Mouse (Mus musculus) intestine, embryonic 14.5 days (tissue): Measurements from ENCODE around the gene Scaf4. TPM values are rescaled to one million over a fixed set of nuclear protein-coding genes. Genes with fewer than 3 reads are reported as not detected.

Experiments used
- ATAC-seq: fragments of 200-750 bp; cut with Nextera tagmentation; replicated peaks from 2 replicates; pipeline ENCODE4 v1.8.0; 2017; ENCODE audit warnings: low read depth, moderate number of reproducible peaks, moderate TSS enrichment, moderate library complexity; ENCODE audit not compliant: low FRiP score, low TSS enrichment
- DNase-seq: peaks from one replicate; pipeline ENCODE4 v3.0.0-alpha.2; 2018; ENCODE audit warnings: low spot score
- H3K27ac ChIP-seq: fragments of 300-500 bp; sonication (generic); 2 replicates; pipeline ENCODE4 v1.5.1; 2014; ENCODE audit warnings: low read depth, mild to moderate bottlenecking, control low read depth
- H3K27me3 ChIP-seq: fragments of 300-500 bp; sonication (generic); replicated peaks from 2 replicates; pipeline ENCODE4 v1.6.1; 2014; ENCODE audit warnings: low read length, control low read depth; ENCODE audit not compliant: control insufficient read depth, insufficient read depth
- H3K36me3 ChIP-seq: fragments of 300-500 bp; sonication (generic); 2 replicates; pipeline ENCODE4 v1.6.1; 2014; ENCODE audit warnings: low read length, control low read depth; ENCODE audit not compliant: control insufficient read depth, insufficient read depth
- H3K4me1 ChIP-seq: fragments of 300-500 bp; sonication (generic); replicated peaks from 2 replicates; pipeline ENCODE4 v1.6.1; 2014; ENCODE audit warnings: low read length, control low read depth, mixed read lengths; ENCODE audit not compliant: control insufficient read depth, insufficient read depth
- H3K4me2 ChIP-seq: fragments of 300-500 bp; sonication (generic); 2 replicates; pipeline ENCODE4 v1.6.1; 2014; ENCODE audit warnings: low read length
- H3K4me3 ChIP-seq: fragments of 300-500 bp; sonication (generic); 2 replicates; pipeline ENCODE4 v1.5.1; 2014; ENCODE audit warnings: low read depth, low read length, control low read depth, mixed read lengths
- H3K9ac ChIP-seq: fragments of 300-500 bp; sonication (generic); 2 replicates; pipeline ENCODE4 v1.6.1; 2014; ENCODE audit warnings: mild to moderate bottlenecking, low read length
- H3K9me3 ChIP-seq: fragments of 300-500 bp; sonication (generic); 2 replicates; pipeline ENCODE4 v1.6.1; 2016; ENCODE audit warnings: low read length, control low read depth; ENCODE audit not compliant: control insufficient read depth
- WGBS: fragments of 180-500 bp; shearing (Covaris S2); extraction: QIAGEN DNeasy Blood & Tissue Kit; methylation state at CpG from one replicate; pipeline ENCODE4 v1.1.7; 2014; 5-methylcytosine and 5-hydroxymethylcytosine counted together
- polyA plus RNA-seq: library from polyadenylated mRNA; unstranded; fragments of >200 nt; fragmentation: Nextera tagmentation; extraction: Ambion mirVana; gene quantifications from 2 replicates; pipeline ENCODE4 v1.2.1, GENCODE M21; 2014

Gene Scaf4
- polyA plus RNA-seq, 1 experiment from 2014 or later: 27.9 TPM

- H3K4me2 ChIP-seq: no peak overlapping the region
- 80% methylated on average over 6 of the region's 6 CpGs for WGBS
- no peak overlapping the region for H3K4me3 ChIP-seq
- H3K36me3 ChIP-seq: no peaks in the 10 kb centered on the region
- no peak overlapping the region for H3K27ac ChIP-seq
- no peaks in the 10 kb centered on the region for H3K27me3 ChIP-seq
- ATAC-seq (no peak), DNase-seq (no peak)
- H3K9ac ChIP-seq: no peak overlapping the region
- H3K9me3 ChIP-seq: no peaks in the 10 kb centered on the region
- no peaks in the 10 kb centered on the region for H3K4me1 ChIP-seq
Measured at GRCm38 (mm10) chr16:90180975-90181374, 103.3 kb downstream of the Scaf4 start.

- Histone ChIP-seq H3K9ac (no peak overlapping the region), H3K4me3 (no peak overlapping the region), H3K9me3 (no peaks in the 10 kb centered on the region), H3K27me3 (no peaks in the 10 kb centered on the region), H3K4me2 (no peak overlapping the region), H3K36me3 (no peaks in the 10 kb centered on the region), H3K27ac (no peak overlapping the region), H3K4me1 (no peaks in the 10 kb centered on the region)
- DNase-seq (no peak), ATAC-seq (no peak)
- WGBS: 92% methylated on average over 5 of the region's 5 CpGs
Measured at GRCm38 (mm10) chr16:90179892-90180291, 104.4 kb downstream of the Scaf4 start.

GRCm38 (mm10) chr16:90178404-90178803 is 105.9 kb downstream of the Scaf4 start:
- Histone ChIP-seq H3K36me3 (no peaks in the 10 kb centered on the region), H3K9ac (no peak overlapping the region), H3K4me2 (no peak overlapping the region), H3K4me3 (no peak overlapping the region), H3K4me1 (no peaks in the 10 kb centered on the region), H3K27me3 (no peaks in the 10 kb centered on the region), H3K27ac (no peak overlapping the region), H3K9me3 (no peaks in the 10 kb centered on the region)
- ATAC-seq (no peak), DNase-seq (no peak)
- 92% methylated on average over 3 of the region's 3 CpGs for WGBS

GRCm38 (mm10) chr16:90177425-90177824 is 106.9 kb downstream of the Scaf4 start:
- Histone ChIP-seq H3K9ac (no peak overlapping the region), H3K36me3 (no peaks in the 10 kb centered on the region), H3K4me2 (no peak overlapping the region), H3K27me3 (no peaks in the 10 kb centered on the region), H3K27ac (no peak overlapping the region), H3K4me1 (no peaks in the 10 kb centered on the region), H3K9me3 (no peaks in the 10 kb centered on the region), H3K4me3 (no peak overlapping the region)
- DNase-seq (no peak), ATAC-seq (no peak)
- 70% methylated on average over 8 of the region's 8 CpGs for WGBS

GRCm38 (mm10) chr16:90176472-90176871 is 107.8 kb downstream of the Scaf4 start:
- H3K9me3 ChIP-seq: no peaks in the 10 kb centered on the region
- H3K4me1 ChIP-seq: no peaks in the 10 kb centered on the region
- H3K27ac ChIP-seq: no peak overlapping the region
- no peak for ATAC-seq
- no peak overlapping the region for H3K9ac ChIP-seq
- H3K36me3 ChIP-seq: no peaks in the 10 kb centered on the region
- no peak overlapping the region for H3K4me3 ChIP-seq
- WGBS: 60% methylated on average over 10 of the region's 10 CpGs
- no peaks in the 10 kb centered on the region for H3K27me3 ChIP-seq
- no peak overlapping the region for H3K4me2 ChIP-seq
- DNase-seq: no peak

Other genes with a start within 250 kb of the Scaf4 start
- 21.4 and 23.3 TPM in 2 replicates for gene Tiam1, start 140.7 kb downstream of the Scaf4 start, polyA plus RNA-seq
- 1,317 and 1,355 TPM in 2 replicates for gene Sod1, start 63.7 kb downstream of the Scaf4 start, polyA plus RNA-seq
- gene Hunk, start 101.5 kb upstream of the Scaf4 start, polyA plus RNA-seq: 11.0 and 12.2 TPM in 2 replicates